Mouse (Mus musculus): Measurements from ENCODE around the gene Sla2. TPM values are rescaled to one million over a fixed set of nuclear protein-coding genes. Genes with fewer than 3 reads are reported as not detected.
"Not testable (repeated sequence)": the region's sequence is repeated elsewhere in the genome, so short reads cannot be mapped to it uniquely, and the experiment has no call there.

The Sla2 gene
- 3.4 and 8.4 TPM in 2 replicates for polyA plus RNA-seq (2015; fragmentation: Nextera tagmentation; extraction: Ambion mirVana)

GRCm38 (mm10) chr2:156887017-156887416 lies at the start of gene Sla2:
TSS of gene Sla2 (minus strand) at chr2:156887192.
- H3K9ac ChIP-seq (ENCODE audit: low read length), result peak within 1 kb of the TSS; percentile 17; the same call in 1 of the 2 replicates
- H3K27ac ChIP-seq (ENCODE audit: low read length), result peak within 1 kb of the TSS; percentile 29; the same call in 1 of the 2 replicates
- 59% methylated on average over 6 of the region's 6 CpGs for WGBS
- peak; percentile 62; the same call in 1 of the 2 replicates for ATAC-seq (replicated peaks; ENCODE audit: extremely low read depth, insufficient read depth, low FRiP score)
- 0 out of 2 replicates have a peak, but pooled peaks cover 2% of the 10 kb centered on the region for H3K4me1 ChIP-seq (ENCODE audit: control insufficient read depth, insufficient read depth, low read length)
- H3K4me2 ChIP-seq (ENCODE audit: low read depth, low read length), result no peak within 1 kb of the TSS
- no peaks in the 10 kb centered on the region for H3K9me3 ChIP-seq (replicated peaks; ENCODE audit: control insufficient read depth, low read length)
- peak within 1 kb of the TSS; percentile 36 for H3K4me3 ChIP-seq (ENCODE audit: low read length)
- no peaks in the 10 kb centered on the region for H3K27me3 ChIP-seq (ENCODE audit: control insufficient read depth, insufficient read depth, low read length)
- H3K36me3 ChIP-seq (ENCODE audit: control insufficient read depth, insufficient read depth), result no peaks in the 10 kb centered on the region

- ATAC-seq (replicated peaks; ENCODE audit: extremely low read depth, insufficient read depth, low FRiP score), result no peak
- no peaks in the 10 kb centered on the region for H3K4me1 ChIP-seq (ENCODE audit: control insufficient read depth, insufficient read depth, low read length)
- no peaks in the 10 kb centered on the region for H3K27me3 ChIP-seq (ENCODE audit: control insufficient read depth, insufficient read depth, low read length)
- no peaks in the 10 kb centered on the region for H3K9me3 ChIP-seq (replicated peaks; ENCODE audit: control insufficient read depth, low read length)
- H3K9ac ChIP-seq (ENCODE audit: low read length), result no peak overlapping the region
- no peak overlapping the region for H3K4me2 ChIP-seq (ENCODE audit: low read depth, low read length)
- no peak overlapping the region for H3K4me3 ChIP-seq (ENCODE audit: low read length)
- H3K36me3 ChIP-seq (ENCODE audit: control insufficient read depth, insufficient read depth), result peaks cover 24% of the 10 kb centered on the region; the same call in 1 of the 2 replicates
- WGBS, result 83% methylated on average over 6 of the region's 6 CpGs
- H3K27ac ChIP-seq (ENCODE audit: low read length), result no peak overlapping the region
Observed at GRCm38 (mm10) chr2:156935005-156935404, 48.0 kb upstream of the Sla2 start.

GRCm38 (mm10) chr2:156933426-156933825 lies 46.4 kb upstream of the Sla2 start:
- no peak overlapping the region for H3K27ac ChIP-seq (ENCODE audit: low read length)
- H3K9me3 ChIP-seq (replicated peaks; ENCODE audit: control insufficient read depth, low read length), result no peaks in the 10 kb centered on the region
- WGBS, result 96% methylated on average over 1 of the region's 1 CpGs
- H3K27me3 ChIP-seq (ENCODE audit: control insufficient read depth, insufficient read depth, low read length), result no peaks in the 10 kb centered on the region
- no peak overlapping the region for H3K4me3 ChIP-seq (ENCODE audit: low read length)
- H3K36me3 ChIP-seq (ENCODE audit: control insufficient read depth, insufficient read depth), result peaks cover 23% of the 10 kb centered on the region; the same call in 1 of the 2 replicates
- H3K4me2 ChIP-seq (ENCODE audit: low read depth, low read length), result no peak overlapping the region
- no peak overlapping the region for H3K9ac ChIP-seq (ENCODE audit: low read length)
- no peaks in the 10 kb centered on the region for H3K4me1 ChIP-seq (ENCODE audit: control insufficient read depth, insufficient read depth, low read length)
- ATAC-seq (replicated peaks; ENCODE audit: extremely low read depth, insufficient read depth, low FRiP score), result no peak

GRCm38 (mm10) chr2:156931421-156931820 lies 44.4 kb upstream of the Sla2 start:
- Histone ChIP-seq H3K36me3 (ENCODE audit: control insufficient read depth, insufficient read depth) (peaks cover 22% of the 10 kb centered on the region; the same call in 1 of the 2 replicates), H3K9me3 (replicated peaks; ENCODE audit: control insufficient read depth, low read length) (no peaks in the 10 kb centered on the region), H3K4me3 (ENCODE audit: low read length) (no peak overlapping the region), H3K27ac (ENCODE audit: low read length) (no peak overlapping the region), H3K27me3 (ENCODE audit: control insufficient read depth, insufficient read depth, low read length) (no peaks in the 10 kb centered on the region), H3K4me1 (ENCODE audit: control insufficient read depth, insufficient read depth, low read length) (no peaks in the 10 kb centered on the region), H3K9ac (ENCODE audit: low read length) (no peak overlapping the region), H3K4me2 (ENCODE audit: low read depth, low read length) (no peak overlapping the region)
- WGBS, result 90% methylated on average over 2 of the region's 2 CpGs
- ATAC-seq (replicated peaks; ENCODE audit: extremely low read depth, insufficient read depth, low FRiP score), result no peak

GRCm38 (mm10) chr2:156930549-156930948 lies 43.6 kb upstream of the Sla2 start:
- H3K27ac ChIP-seq (ENCODE audit: low read length), result no peak overlapping the region
- no peaks in the 10 kb centered on the region for H3K4me1 ChIP-seq (ENCODE audit: control insufficient read depth, insufficient read depth, low read length)

GRCm38 (mm10) chr2:156929519-156930120 lies 42.6 kb upstream of the Sla2 start:
- Histone ChIP-seq H3K9ac (ENCODE audit: low read length) (no peak overlapping the region), H3K27ac (ENCODE audit: low read length) (no peak overlapping the region), H3K27me3 (ENCODE audit: control insufficient read depth, insufficient read depth, low read length) (no peaks in the 10 kb centered on the region), H3K4me3 (ENCODE audit: low read length) (no peak overlapping the region), H3K36me3 (ENCODE audit: control insufficient read depth, insufficient read depth) (peaks cover 16% of the 10 kb centered on the region; the same call in 1 of the 2 replicates), H3K4me1 (ENCODE audit: control insufficient read depth, insufficient read depth, low read length) (no peaks in the 10 kb centered on the region), H3K4me2 (ENCODE audit: low read depth, low read length) (no peak overlapping the region), H3K9me3 (replicated peaks; ENCODE audit: control insufficient read depth, low read length) (no peaks in the 10 kb centered on the region)
- WGBS, result 64% methylated on average over 11 of the region's 11 CpGs
- ATAC-seq (replicated peaks; ENCODE audit: extremely low read depth, insufficient read depth, low FRiP score), result no peak

More at GRCm38 (mm10) chr2:156930549-156930948, 43.6 kb upstream of the Sla2 start:
- H3K36me3 ChIP-seq (ENCODE audit: control insufficient read depth, insufficient read depth), result peaks cover 16% of the 10 kb centered on the region; the same call in 1 of the 2 replicates
- H3K27me3 ChIP-seq (ENCODE audit: control insufficient read depth, insufficient read depth, low read length), result no peaks in the 10 kb centered on the region
- H3K4me2 ChIP-seq (ENCODE audit: low read depth, low read length), result no peak overlapping the region
- H3K9ac ChIP-seq (ENCODE audit: low read length), result no peak overlapping the region
- 83% methylated on average over 6 of the region's 6 CpGs for WGBS
- ATAC-seq (replicated peaks; ENCODE audit: extremely low read depth, insufficient read depth, low FRiP score), result no peak
- H3K9me3 ChIP-seq (replicated peaks; ENCODE audit: control insufficient read depth, low read length), result no peaks in the 10 kb centered on the region
- no peak overlapping the region for H3K4me3 ChIP-seq (ENCODE audit: low read length)

- 92% methylated on average over 6 of the region's 6 CpGs for WGBS
- no peaks in the 10 kb centered on the region for H3K9me3 ChIP-seq (replicated peaks; ENCODE audit: control insufficient read depth, low read length)
- no peaks in the 10 kb centered on the region for H3K27me3 ChIP-seq (ENCODE audit: control insufficient read depth, insufficient read depth, low read length)
- H3K4me1 ChIP-seq (ENCODE audit: control insufficient read depth, insufficient read depth, low read length), result 0 out of 2 replicates have a peak, but pooled peaks cover 3% of the 10 kb centered on the region
- H3K36me3 ChIP-seq (ENCODE audit: control insufficient read depth, insufficient read depth), result peaks cover 16% of the 10 kb centered on the region; the same call in 1 of the 2 replicates
- H3K4me3 ChIP-seq (ENCODE audit: low read length), result no peak overlapping the region
- ATAC-seq (replicated peaks; ENCODE audit: extremely low read depth, insufficient read depth, low FRiP score), result no peak
- no peak overlapping the region for H3K4me2 ChIP-seq (ENCODE audit: low read depth, low read length)
- H3K27ac ChIP-seq (ENCODE audit: low read length), result no peak overlapping the region
- no peak overlapping the region for H3K9ac ChIP-seq (ENCODE audit: low read length)
Observed at GRCm38 (mm10) chr2:156928606-156929005, 41.6 kb upstream of the Sla2 start.

GRCm38 (mm10) chr2:156927663-156928062 lies 40.7 kb upstream of the Sla2 start:
- no peaks in the 10 kb centered on the region for H3K9me3 ChIP-seq (replicated peaks; ENCODE audit: control insufficient read depth, low read length)
- no peaks in the 10 kb centered on the region for H3K27me3 ChIP-seq (ENCODE audit: control insufficient read depth, insufficient read depth, low read length)
- H3K4me3 ChIP-seq (ENCODE audit: low read length), result no peak overlapping the region
- ATAC-seq (replicated peaks; ENCODE audit: extremely low read depth, insufficient read depth, low FRiP score), result no peak
- peaks cover 16% of the 10 kb centered on the region; the same call in 1 of the 2 replicates for H3K36me3 ChIP-seq (ENCODE audit: control insufficient read depth, insufficient read depth)
- 0 out of 2 replicates have a peak, but pooled peaks cover 3% of the 10 kb centered on the region for H3K4me1 ChIP-seq (ENCODE audit: control insufficient read depth, insufficient read depth, low read length)
- no peak overlapping the region for H3K27ac ChIP-seq (ENCODE audit: low read length)
- no peak overlapping the region for H3K9ac ChIP-seq (ENCODE audit: low read length)
- no peak overlapping the region for H3K4me2 ChIP-seq (ENCODE audit: low read depth, low read length)
- WGBS, result 78% methylated on average over 6 of the region's 6 CpGs

- H3K9ac ChIP-seq (ENCODE audit: low read length); H3K4me2 ChIP-seq (ENCODE audit: low read depth, low read length); H3K27ac ChIP-seq (ENCODE audit: low read length); H3K9me3 ChIP-seq (replicated peaks; ENCODE audit: control insufficient read depth, low read length); H3K36me3 ChIP-seq (ENCODE audit: control insufficient read depth, insufficient read depth); ATAC-seq (replicated peaks; ENCODE audit: extremely low read depth, insufficient read depth, low FRiP score); H3K4me3 ChIP-seq (ENCODE audit: low read length); H3K4me1 ChIP-seq (ENCODE audit: control insufficient read depth, insufficient read depth, low read length); H3K27me3 ChIP-seq (ENCODE audit: control insufficient read depth, insufficient read depth, low read length): not testable (repeated sequence)
- 73% methylated on average over 3 of the region's 3 CpGs for WGBS
Observed at GRCm38 (mm10) chr2:156925611-156926010, 38.6 kb upstream of the Sla2 start.

All from heart, embryonic 16.5 days (tissue).